Mouse (Mus musculus): ENCODE measurements around the gene Lztfl1. TPM values are rescaled to one million over a fixed set of nuclear protein-coding genes. Genes with fewer than 3 reads are reported as not detected.

The Lztfl1 gene
- total and polyA plus RNA-seq, 3 experiments, result 5.6 to 39.9 (median 38.7) TPM

DNA sequence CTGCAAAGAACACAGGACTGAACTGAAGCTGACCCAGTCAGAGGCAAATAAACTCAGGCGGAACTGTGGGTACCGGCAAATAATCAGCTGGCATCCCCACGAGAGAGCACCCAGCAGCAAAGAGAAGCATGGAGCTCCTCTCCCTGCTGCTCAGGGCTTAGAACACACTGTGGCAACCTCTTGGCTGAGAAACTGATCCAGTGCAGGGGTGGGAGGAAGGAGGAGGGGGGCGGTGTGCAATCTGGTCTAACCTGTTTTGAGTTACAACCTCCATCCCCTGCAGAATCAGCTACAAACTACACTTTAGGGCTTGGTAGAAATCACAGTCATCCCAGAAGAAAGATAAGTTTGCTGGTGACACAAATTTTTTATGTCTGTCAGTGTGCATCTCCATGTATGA lies 66.1 kb downstream of the Lztfl1 start:
- H3K27me3 ChIP-seq (ENCODE audit: control insufficient read depth, insufficient read depth, low read length), result no peaks in the 10 kb centered on the region
- H3K27ac ChIP-seq, result no peak overlapping the region
- no peak overlapping the region for H3K9ac ChIP-seq (ENCODE audit: low read depth, low read length)
- 60% methylated on average over 4 of the region's 4 CpGs for WGBS
- no peak overlapping the region for H3K4me3 ChIP-seq
- TF ChIP-seq POLR2A (IDR thresholded peaks at IDR 0.05; ENCODE audit: insufficient read depth, low read depth, low read length), result no peak
- TF ChIP-seq EP300 (IDR thresholded peaks at IDR 0.05; ENCODE audit: insufficient read depth, low read depth, low read length), result no peak
- TF ChIP-seq CTCF (IDR thresholded peaks at IDR 0.05), result no peak
- H3K79me2 ChIP-seq (replicated peaks; ENCODE audit: control insufficient read depth, insufficient read depth, low read length), result no peaks in the 10 kb centered on the region
- no peaks in the 10 kb centered on the region for H3K4me1 ChIP-seq (ENCODE audit: control insufficient read depth, insufficient read depth, low read length)
- intact Hi-C loops (cut with DNase I), result no loop called here
- no peaks in the 10 kb centered on the region for H3K36me3 ChIP-seq (ENCODE audit: control insufficient read depth, insufficient read depth, low read length)
- DNase-seq, result no peak

DNA sequence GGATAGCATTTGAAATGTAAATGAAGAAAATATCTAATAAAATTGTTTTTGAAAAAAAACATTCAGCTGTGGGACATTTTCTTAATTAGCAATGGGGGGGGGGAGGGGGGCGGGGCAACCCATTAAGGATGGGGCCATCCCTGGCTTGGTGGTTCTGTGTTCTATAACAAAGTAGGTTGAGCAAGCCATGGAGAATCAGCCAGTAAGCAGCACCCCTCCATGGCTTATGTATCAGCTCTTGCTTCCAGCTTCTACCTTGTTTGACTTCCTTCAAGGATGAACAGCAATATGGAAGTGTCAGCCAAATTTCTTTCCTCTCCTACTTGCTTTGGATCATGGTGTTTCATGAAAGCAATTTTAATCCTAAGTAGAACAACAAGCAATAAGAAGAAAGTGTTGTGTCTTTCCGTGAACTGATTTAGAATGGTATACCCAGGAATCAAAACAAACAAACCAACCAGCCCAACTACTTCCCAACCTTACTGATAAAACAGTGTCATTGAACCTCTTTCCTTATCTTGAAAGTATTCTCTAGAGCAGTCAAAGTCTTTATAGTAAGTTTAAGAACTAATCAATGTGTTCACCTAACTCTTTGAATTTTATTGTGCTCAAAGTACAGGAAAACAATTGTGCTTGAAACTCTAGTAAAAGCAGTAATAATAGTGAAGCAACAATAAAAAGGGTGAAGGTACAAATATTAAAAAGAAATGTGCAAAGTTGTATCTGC lies 67.5 kb downstream of the Lztfl1 start:
- H3K79me2 ChIP-seq (replicated peaks; ENCODE audit: control insufficient read depth, insufficient read depth, low read length), result no peaks in the 10 kb centered on the region
- no peak overlapping the region for H3K27ac ChIP-seq
- H3K27me3 ChIP-seq (ENCODE audit: control insufficient read depth, insufficient read depth, low read length), result no peaks in the 10 kb centered on the region
- H3K4me1 ChIP-seq (ENCODE audit: control insufficient read depth, insufficient read depth, low read length), result no peaks in the 10 kb centered on the region
- intact Hi-C loops (cut with DNase I), result no loop called here
- H3K9ac ChIP-seq (ENCODE audit: low read depth, low read length), result no peak overlapping the region
- H3K36me3 ChIP-seq (ENCODE audit: control insufficient read depth, insufficient read depth, low read length), result no peaks in the 10 kb centered on the region
- TF ChIP-seq POLR2A (IDR thresholded peaks at IDR 0.05; ENCODE audit: insufficient read depth, low read depth, low read length) (no peak), CTCF (IDR thresholded peaks at IDR 0.05) (no peak), EP300 (IDR thresholded peaks at IDR 0.05; ENCODE audit: insufficient read depth, low read depth, low read length) (no peak)
- no peak overlapping the region for H3K4me3 ChIP-seq
- 70% methylated on average over 2 of the region's 2 CpGs for WGBS
- no peak for DNase-seq

Other genes with a start within 250 kb of the Lztfl1 start
- gene Limd1, start 239.0 kb downstream of the Lztfl1 start, total RNA-seq (2021), result 10 to 100 TPM; 33.7 to 48.9 TPM
- gene Limd1, start 239.0 kb downstream of the Lztfl1 start, polyA plus RNA-seq (2012; rRNA removed), result 34.6 and 50.0 TPM in 2 replicates
- gene Sacm1l, start 187.9 kb downstream of the Lztfl1 start, total RNA-seq (2021), result 10 to 100 TPM; 35.4 to 36.8 TPM
- 8.3 and 18.9 TPM in 2 replicates for gene Sacm1l, start 187.9 kb downstream of the Lztfl1 start, polyA plus RNA-seq (2012; rRNA removed)
- not detected for gene Slc6a20b, start 85.1 kb downstream of the Lztfl1 start, total RNA-seq (2021)
- gene Slc6a20b, start 85.1 kb downstream of the Lztfl1 start, polyA plus RNA-seq (2012; rRNA removed), result 0.02 TPM in 1 of 2 replicates, not detected in the other
- gene Ccr9, start 39.3 kb downstream of the Lztfl1 start, total RNA-seq (2021), result under 1 TPM in 1 of 2 experiments, not detected in 1; 0.07 TPM
- gene Ccr9, start 39.3 kb downstream of the Lztfl1 start, polyA plus RNA-seq (2012; rRNA removed), result 0.20 and 0.21 TPM in 2 replicates
- gene Slc6a20a, start 38.8 kb downstream of the Lztfl1 start, total RNA-seq (2021), result not detected
- 0.31 TPM in 1 of 2 replicates, not detected in the other for gene Slc6a20a, start 38.8 kb downstream of the Lztfl1 start, polyA plus RNA-seq (2012; rRNA removed)
- gene Cxcr6, start 88.8 kb upstream of the Lztfl1 start, total RNA-seq (2021), result under 1 TPM in 1 of 2 experiments, not detected in 1; 0.16 TPM
- 0.15 and 0.37 TPM in 2 replicates for gene Cxcr6, start 88.8 kb upstream of the Lztfl1 start, polyA plus RNA-seq (2012; rRNA removed)
- 100 to 1,000 TPM; 251 to 262 TPM for gene Fyco1, start 134.2 kb upstream of the Lztfl1 start, total RNA-seq (2021)
- gene Fyco1, start 134.2 kb upstream of the Lztfl1 start, polyA plus RNA-seq (2012; rRNA removed), result 55.5 and 101 TPM in 2 replicates
- gene Xcr1, start 144.3 kb upstream of the Lztfl1 start, total RNA-seq (2021), result not detected
- gene Xcr1, start 144.3 kb upstream of the Lztfl1 start, polyA plus RNA-seq (2012; rRNA removed), result 0.14 and 0.32 TPM in 2 replicates

Measured in heart, adult 2 months (tissue).